12 mouse cellular contexts compared by ENCODE assay signal in genomic region chr4:120975428-120975734, GRCm38 (mm10). TPM values are rescaled to one million over a fixed set of nuclear protein-coding genes. Genes with fewer than 3 reads are reported as not detected.
A peak's percentile ranks its signal among the peaks of the same experiment; 100 is the strongest.
DNase-seq lines count a peak whose midpoint lies in the region; ATAC-seq and TF ChIP-seq lines count a peak whose summit lies in the region.
"Had no signal": no experiment of that assay in that cellular context is flagged by ENCODE, and none has a peak within 500 bp of the region (broad histone marks: within the 10 kb centered on the region; RNA-seq: fewer than 3 reads in every experiment).

No protein-coding gene starts in this region.

- H3K36me3 ChIP-seq in liver, embryonic 16.5 days (ENCODE audit: control insufficient read depth, insufficient read depth): peaks cover 30% of the 10 kb centered on the region

- H3K27me3 ChIP-seq in liver, embryonic 16.5 days (ENCODE audit: control insufficient read depth, insufficient read depth, low read depth, low read length): no peaks in the 10 kb centered on the region
- H3K27me3 ChIP-seq: forebrain, embryonic 13.5 days; neural tube, embryonic 12.5 days had no signal

- no peak for DNase-seq in gastrocnemius, adult 2 months
- DNase-seq in gastrocnemius, postnatal 36 days: no peak
- DNase-seq in spleen, adult 12 weeks (ENCODE audit: low spot score): peak; percentile 17
- no peak for DNase-seq in spleen, postnatal 14 days (ENCODE audit: low spot score in 2 of 2)
- DNase-seq in thymus, postnatal 0 days (ENCODE audit: low spot score): peak; percentile 80
- DNase-seq in kidney, adult 8-10 months: no peak
- DNase-seq in Muller cell, postnatal 12 days (ENCODE audit: inconsistent ontology term): no peak
- DNase-seq: embryo, embryonic 11 days; lung, embryonic 14.5 days had no signal

- H3K4me3 ChIP-seq in gastrocnemius, adult 2 months: no peak overlapping the region
- no peak overlapping the region for H3K4me3 ChIP-seq in liver, embryonic 16.5 days (ENCODE audit: low read depth, low read length)
- H3K4me3 ChIP-seq: forebrain, embryonic 13.5 days; neural tube, embryonic 12.5 days had no signal

- intact Hi-C loops in gastrocnemius, adult 2 months (cut with DNase I): no loop called here
- intact Hi-C loops in gastrocnemius, postnatal 36 days (cut with DNase I): no loop called here

- H3K9ac ChIP-seq in liver, embryonic 16.5 days (ENCODE audit: low read depth, low read length): no peak overlapping the region
- H3K9ac ChIP-seq: forebrain, embryonic 13.5 days; lung, embryonic 14.5 days; neural tube, embryonic 12.5 days had no signal

- 79% methylated on average over 4 of the region's 4 CpGs for WGBS in liver, embryonic 16.5 days (ENCODE audit: insufficient replicate concordance)

- peak overlapping the region; percentile 28; the same call in 1 of the 2 replicates for H3K27ac ChIP-seq in gastrocnemius, adult 2 months
- H3K27ac ChIP-seq in liver, embryonic 16.5 days (ENCODE audit: low read length): peak overlapping the region; percentile 80
- H3K27ac ChIP-seq: forebrain, embryonic 13.5 days; neural tube, embryonic 12.5 days had no signal

- H3K4me2 ChIP-seq in liver, embryonic 16.5 days (ENCODE audit: low read depth, low read length): no peak overlapping the region
- H3K4me2 ChIP-seq: forebrain, embryonic 13.5 days; lung, embryonic 14.5 days; neural tube, embryonic 12.5 days had no signal

- H3K4me1 ChIP-seq in liver, embryonic 16.5 days (ENCODE audit: control insufficient read depth, low read depth, low read length): peaks cover 5% of the 10 kb centered on the region
- H3K4me1 ChIP-seq: forebrain, embryonic 13.5 days; neural tube, embryonic 12.5 days had no signal

- H3K9me3 ChIP-seq in liver, embryonic 16.5 days (replicated peaks; ENCODE audit: control insufficient read depth, low read length): no peaks in the 10 kb centered on the region
- H3K9me3 ChIP-seq: forebrain, embryonic 13.5 days; neural tube, embryonic 12.5 days had no signal

- no peak for TF ChIP-seq CTCF in gastrocnemius, adult 2 months (IDR thresholded peaks at IDR 0.05)

- no peak for ATAC-seq in liver, embryonic 16.5 days (ENCODE audit: low read depth)
- ATAC-seq: forebrain, embryonic 13.5 days had no signal

RNA-seq across cellular contexts. Expression of gene Zfp69, which starts 23.9 kb away (rescaled TPM):
- under 1 TPM; 0.20 to 0.42 TPM for total RNA-seq in gastrocnemius, adult 2 months (2021)
- total RNA-seq in gastrocnemius, postnatal 36 days (2021): under 1 TPM; 0.48 to 0.59 TPM
- 1.6 TPM in 2 replicates for polyA plus RNA-seq in liver, embryonic 16.5 days (2015; fragmentation: Nextera tagmentation; extraction: Ambion mirVana)
- 2.4 and 3.8 TPM in 2 replicates for polyA plus RNA-seq in thymus, postnatal 0 days (2015; fragmentation: Nextera tagmentation; extraction: Ambion mirVana)

RNA-seq across cellular contexts. Expression of gene Smap2, which starts 41.7 kb away (rescaled TPM):
- total RNA-seq in gastrocnemius, adult 2 months (2021): 10 to 100 TPM; 10.8 to 18.2 TPM
- total RNA-seq in gastrocnemius, postnatal 36 days (2021): 10 to 100 TPM; 13.7 to 14.4 TPM
- polyA plus RNA-seq in liver, embryonic 16.5 days (2015; fragmentation: Nextera tagmentation; extraction: Ambion mirVana): 13.2 and 14.0 TPM in 2 replicates
- polyA plus RNA-seq in thymus, postnatal 0 days (2015; fragmentation: Nextera tagmentation; extraction: Ambion mirVana): 39.0 and 39.1 TPM in 2 replicates

RNA-seq across cellular contexts. Expression of gene Exo5, which starts 50.6 kb away (rescaled TPM):
- total RNA-seq in gastrocnemius, adult 2 months (2021): under 1 TPM; 0.74 to 0.78 TPM
- 1 to 10 TPM; 1.4 TPM for total RNA-seq in gastrocnemius, postnatal 36 days (2021)
- 5.4 and 5.7 TPM in 2 replicates for polyA plus RNA-seq in liver, embryonic 16.5 days (2015; fragmentation: Nextera tagmentation; extraction: Ambion mirVana)
- polyA plus RNA-seq in thymus, postnatal 0 days (2015; fragmentation: Nextera tagmentation; extraction: Ambion mirVana): 23.7 and 23.8 TPM in 2 replicates

Comparison
In these comparisons a context has a peak if more than half of its experiments do, and no peak if none do; other contexts are left out.
1. DNase-seq: peak in spleen, adult 12 weeks (single experiment) and thymus, postnatal 0 days (single experiment); none in gastrocnemius, adult 2 months (single experiment), gastrocnemius, postnatal 36 days (0 of 2), spleen, postnatal 14 days (0 of 2), kidney, adult 8-10 months (0 of 2) and Muller cell, postnatal 12 days (single experiment).